ENCODE assay signal across 18 mouse cellular contexts in the genomic region with DNA sequence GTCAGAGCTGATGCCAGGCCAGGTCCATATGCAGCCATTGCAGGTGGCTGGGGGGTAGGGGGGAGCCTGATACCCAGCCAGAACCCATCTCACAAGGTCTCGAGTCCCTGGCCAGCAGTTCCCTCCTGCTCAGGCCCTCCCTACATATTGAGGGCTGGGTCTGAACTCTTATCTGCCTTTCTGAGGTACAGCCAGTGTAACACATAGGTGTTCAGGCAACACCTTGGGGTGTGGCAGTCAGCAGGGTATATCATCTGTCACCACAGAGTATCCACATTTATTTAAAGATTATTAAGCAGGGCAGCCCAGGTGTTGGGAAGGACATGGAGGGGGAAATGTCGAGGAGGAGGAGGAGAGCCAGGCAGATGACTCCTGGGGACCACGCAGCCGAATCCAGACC.
"Had no signal": no experiment of that assay in that cellular context is flagged by ENCODE, and none has a peak within 500 bp of the region (broad histone marks: within the 10 kb centered on the region; RNA-seq: fewer than 3 reads in every experiment).

No protein-coding gene starts in this region.

- DNase-seq: liver, embryonic 13.5 days; liver, postnatal 0 days; lung, adult 2 months; lung, postnatal 14 days; lung, postnatal 36 days; midbrain, embryonic 14.5 days; right cerebral cortex, postnatal 14 days; thymus, adult 18-20 months; thymus, postnatal 14 days; thymus, postnatal 4 days had no signal

- H3K4me1 ChIP-seq: liver, embryonic 13.5 days; liver, embryonic 15.5 days; lung, embryonic 15.5 days; midbrain, embryonic 12.5 days had no signal

- H3K4me3 ChIP-seq: liver, embryonic 13.5 days; liver, embryonic 15.5 days; lung, embryonic 15.5 days; megakaryocyte, embryonic 14.5 days; midbrain, embryonic 12.5 days; neural tube, embryonic 12.5 days had no signal

- H3K4me2 ChIP-seq: liver, embryonic 11.5 days; liver, embryonic 13.5 days; liver, embryonic 15.5 days; lung, embryonic 15.5 days; midbrain, embryonic 12.5 days; neural tube, embryonic 12.5 days had no signal

- H3K9me3 ChIP-seq: liver, embryonic 13.5 days; liver, embryonic 15.5 days; lung, embryonic 15.5 days; midbrain, embryonic 12.5 days; neural tube, embryonic 12.5 days had no signal

- H3K27me3 ChIP-seq: liver, embryonic 13.5 days; liver, embryonic 15.5 days; lung, embryonic 15.5 days; midbrain, embryonic 12.5 days; neural tube, embryonic 12.5 days had no signal

- H3K9ac ChIP-seq: liver, embryonic 13.5 days; liver, embryonic 15.5 days; liver, postnatal 0 days; lung, embryonic 15.5 days; midbrain, embryonic 12.5 days; neural tube, embryonic 12.5 days had no signal

- H3K27ac ChIP-seq: liver, embryonic 13.5 days; liver, embryonic 15.5 days; lung, embryonic 15.5 days; macrophage; midbrain, embryonic 12.5 days; neural tube, embryonic 12.5 days had no signal

- H3K36me3 ChIP-seq: liver, embryonic 13.5 days; liver, embryonic 15.5 days; lung, embryonic 15.5 days; midbrain, embryonic 12.5 days; neural tube, embryonic 12.5 days had no signal

- ATAC-seq: liver, postnatal 0 days; lung, postnatal 0 days had no signal
